Mouse (Mus musculus) midbrain, postnatal 0 days (tissue): ENCODE results near the gene Dock6. TPM values are rescaled to one million over a fixed set of nuclear protein-coding genes. Genes with fewer than 3 reads are reported as not detected.

Experiments
- ATAC-seq: fragments of 200-750 bp; cut with Nextera tagmentation; 2 replicates; pipeline ENCODE4 v1.8.0; 2017; ENCODE audit warnings: moderate number of reproducible peaks, mild to moderate bottlenecking, moderate TSS enrichment, moderate library complexity; ENCODE audit not compliant: low FRiP score
- DNase-seq: peaks from one replicate; pipeline ENCODE4 v3.0.0-alpha.2; 2015; ENCODE audit warnings: low spot score
- H3K27ac ChIP-seq: fragments of 300-500 bp; sonication (generic); 2 replicates; pipeline ENCODE4 v1.5.1; 2014; ENCODE audit warnings: low read depth, mild to moderate bottlenecking, low read length, mixed read lengths
- H3K27me3 ChIP-seq: fragments of 300-500 bp; sonication (generic); 2 replicates; pipeline ENCODE4 v1.6.1; 2014; ENCODE audit warnings: low read length, control low read depth, mixed read lengths; ENCODE audit not compliant: insufficient read depth
- H3K36me3 ChIP-seq: fragments of 300-500 bp; sonication (generic); 2 replicates; pipeline ENCODE4 v1.6.1; 2014; ENCODE audit warnings: low read length, control low read depth, mixed read lengths; ENCODE audit not compliant: insufficient read depth
- H3K4me1 ChIP-seq: fragments of 300-500 bp; sonication (generic); 2 replicates; pipeline ENCODE4 v1.6.1; 2014; ENCODE audit warnings: mild to moderate bottlenecking, control low read depth, antibody characterized with exemption, low read length, mixed read lengths; ENCODE audit not compliant: insufficient read depth
- H3K4me2 ChIP-seq: fragments of 300-500 bp; sonication (generic); 2 replicates; pipeline ENCODE4 v1.6.1; 2014; ENCODE audit warnings: low read depth, mild to moderate bottlenecking, low read length, mixed read lengths; ENCODE audit not compliant: poor library complexity, severe bottlenecking
- H3K4me3 ChIP-seq: fragments of 300-500 bp; sonication (generic); 2 replicates; pipeline ENCODE4 v1.5.1; 2014; ENCODE audit warnings: low read depth, mild to moderate bottlenecking, low read length, moderate library complexity
- H3K9ac ChIP-seq: fragments of 300-500 bp; sonication (generic); replicated peaks from 2 replicates; pipeline ENCODE4 v1.6.1; 2014; ENCODE audit warnings: mild to moderate bottlenecking, low read length, moderate library complexity, mixed read lengths; ENCODE audit not compliant: poor library complexity, severe bottlenecking
- H3K9me3 ChIP-seq: fragments of 300-500 bp; sonication (generic); 2 replicates; pipeline ENCODE4 v1.6.1; 2016; ENCODE audit warnings: low read length, control low read depth
- CTCF ChIP-seq: IDR thresholded peaks from 2 replicates; pipeline ENCODE4 v1.5.1; 2016; ENCODE audit warnings: antibody characterized with exemption, mild to moderate bottlenecking
- WGBS: fragments of 180-500 bp; shearing (Covaris S2); extraction: QIAGEN DNeasy Blood & Tissue Kit; methylation state at CpG from one replicate; pipeline ENCODE4 v1.1.7; 2014; 5-methylcytosine and 5-hydroxymethylcytosine counted together
- polyA plus RNA-seq: library from polyadenylated mRNA; unstranded; fragments of >200 nt; fragmentation: Nextera tagmentation; extraction: Ambion mirVana; gene quantifications from 2 replicates; pipeline ENCODE4 v1.2.1, GENCODE M21; 2015
- total RNA-seq: library from RNA; depleted of rRNA; stranded (reverse); fragments of >200 nt; gene quantifications from 2 replicates; pipeline ENCODE4 v1.2.3, GENCODE M21; 2014

Dock6 gene
- total and polyA plus RNA-seq, 2 experiments from 2014 or later = 11.3 to 18.0 TPM

GRCm38 (mm10) chr9:21811170-21811569 is 41.3 kb downstream of the Dock6 start:
- TF ChIP-seq CTCF = no peak
- WGBS = 88% methylated on average over 5 of the region's 5 CpGs

GRCm38 (mm10) chr9:21808561-21808960 is 43.9 kb downstream of the Dock6 start:
- Histone ChIP-seq H3K9me3 (no peaks in the 10 kb centered on the region), H3K27me3 (no peaks in the 10 kb centered on the region), H3K4me3 (no peak overlapping the region), H3K36me3 (no peaks in the 10 kb centered on the region), H3K4me1 (no peaks in the 10 kb centered on the region), H3K9ac (no peak overlapping the region), H3K27ac (no peak overlapping the region), H3K4me2 (no peak overlapping the region)
- DNase-seq = no peak
- 63% methylated on average over 3 of the region's 3 CpGs for WGBS
- no peak for ATAC-seq
- TF ChIP-seq CTCF = peak; percentile 51

More at GRCm38 (mm10) chr9:21811170-21811569, 41.3 kb downstream of the Dock6 start:
- Histone ChIP-seq H3K27ac (no peak overlapping the region), H3K36me3 (no peaks in the 10 kb centered on the region), H3K9ac (no peak overlapping the region), H3K9me3 (no peaks in the 10 kb centered on the region), H3K4me3 (no peak overlapping the region), H3K4me1 (no peaks in the 10 kb centered on the region), H3K4me2 (no peak overlapping the region), H3K27me3 (no peaks in the 10 kb centered on the region)
- ATAC-seq = no peak
- no peak for DNase-seq

- H3K27ac ChIP-seq = no peak overlapping the region
- DNase-seq = no peak
- H3K27me3 ChIP-seq = no peaks in the 10 kb centered on the region
- ATAC-seq = no peak
- 83% methylated on average over 11 of the region's 11 CpGs for WGBS
- H3K4me1 ChIP-seq = no peaks in the 10 kb centered on the region
- no peaks in the 10 kb centered on the region for H3K9me3 ChIP-seq
- no peaks in the 10 kb centered on the region for H3K36me3 ChIP-seq
- H3K9ac ChIP-seq = no peak overlapping the region
- TF ChIP-seq CTCF = no peak
- no peak overlapping the region for H3K4me3 ChIP-seq
- no peak overlapping the region for H3K4me2 ChIP-seq
Measured at GRCm38 (mm10) chr9:21806976-21807375, 45.5 kb downstream of the Dock6 start.

GRCm38 (mm10) chr9:21806363-21806762 is 46.1 kb downstream of the Dock6 start:
- Histone ChIP-seq H3K4me3 (no peak overlapping the region), H3K9ac (no peak overlapping the region), H3K4me2 (no peak overlapping the region), H3K9me3 (no peaks in the 10 kb centered on the region), H3K27ac (no peak overlapping the region), H3K4me1 (no peaks in the 10 kb centered on the region), H3K27me3 (no peaks in the 10 kb centered on the region), H3K36me3 (no peaks in the 10 kb centered on the region)
- ATAC-seq = no peak
- no peak for TF ChIP-seq CTCF
- DNase-seq = no peak
- WGBS = 68% methylated on average over 3 of the region's 3 CpGs

- H3K9ac ChIP-seq = no peak overlapping the region
- H3K4me2 ChIP-seq = no peak overlapping the region
- WGBS = 45% methylated on average over 13 of the region's 13 CpGs
Measured at GRCm38 (mm10) chr9:21803986-21804644, 48.3 kb downstream of the Dock6 start.

GRCm38 (mm10) chr9:21801591-21801990 is 50.8 kb downstream of the Dock6 start:
- no peak overlapping the region for H3K4me2 ChIP-seq
- DNase-seq (no peak), ATAC-seq (no peak)
- H3K27me3 ChIP-seq = no peaks in the 10 kb centered on the region
- no peak overlapping the region for H3K9ac ChIP-seq
- TF ChIP-seq CTCF = no peak
- no peak overlapping the region for H3K4me3 ChIP-seq
- no peaks in the 10 kb centered on the region for H3K9me3 ChIP-seq
- H3K4me1 ChIP-seq = no peaks in the 10 kb centered on the region; the same call in 1 of the 2 replicates
- WGBS = 90% methylated on average over 7 of the region's 7 CpGs
- no peak overlapping the region for H3K27ac ChIP-seq
- H3K36me3 ChIP-seq = no peaks in the 10 kb centered on the region

More at GRCm38 (mm10) chr9:21803986-21804644, 48.3 kb downstream of the Dock6 start:
- Histone ChIP-seq H3K36me3 (no peaks in the 10 kb centered on the region), H3K4me1 (no peaks in the 10 kb centered on the region), H3K4me3 (no peak overlapping the region), H3K9me3 (no peaks in the 10 kb centered on the region), H3K27ac (no peak overlapping the region), H3K27me3 (no peaks in the 10 kb centered on the region)
- ATAC-seq (peak; percentile 78), DNase-seq (peak; percentile 77)
- peak; percentile 83 for TF ChIP-seq CTCF
